Mouse (Mus musculus): ENCODE data around the gene Ntn1.

GRCm38 (mm10) chr11:68442983-68443638, 42.5 kb upstream of the Ntn1 start:
- TF ChIP-seq POLR2A (IDR thresholded peaks at IDR 0.05; ENCODE audit: low read depth, low read length): no peak
- no peak for TF ChIP-seq CTCF (conservative IDR thresholded peaks at IDR 0.05; ENCODE audit: insufficient read depth, insufficient read length, low read depth, low read length)

All from kidney, adult 2 months (tissue).